Mouse (Mus musculus) intestine, embryonic 14.5 days (tissue): ENCODE data around the gene Ccnd3. TPM values are rescaled to one million over a fixed set of nuclear protein-coding genes. Genes with fewer than 3 reads are reported as not detected.
A peak's percentile ranks its signal among the peaks of the same experiment; 100 is the strongest.

Experiments used
- ATAC-seq: fragments of 200-750 bp; cut with Nextera tagmentation; replicated peaks from 2 replicates; pipeline ENCODE4 v1.8.0; 2017; ENCODE audit warnings: low read depth, moderate number of reproducible peaks, moderate TSS enrichment, moderate library complexity; ENCODE audit not compliant: low FRiP score, low TSS enrichment
- DNase-seq: peaks from one replicate; pipeline ENCODE4 v3.0.0-alpha.2; 2018; ENCODE audit warnings: low spot score
- H3K27ac ChIP-seq: fragments of 300-500 bp; sonication (generic); 2 replicates; pipeline ENCODE4 v1.5.1; 2014; ENCODE audit warnings: low read depth, mild to moderate bottlenecking, control low read depth
- H3K27me3 ChIP-seq: fragments of 300-500 bp; sonication (generic); replicated peaks from 2 replicates; pipeline ENCODE4 v1.6.1; 2014; ENCODE audit warnings: low read length, control low read depth; ENCODE audit not compliant: control insufficient read depth, insufficient read depth
- H3K36me3 ChIP-seq: fragments of 300-500 bp; sonication (generic); 2 replicates; pipeline ENCODE4 v1.6.1; 2014; ENCODE audit warnings: low read length, control low read depth; ENCODE audit not compliant: control insufficient read depth, insufficient read depth
- H3K4me1 ChIP-seq: fragments of 300-500 bp; sonication (generic); replicated peaks from 2 replicates; pipeline ENCODE4 v1.6.1; 2014; ENCODE audit warnings: low read length, control low read depth, mixed read lengths; ENCODE audit not compliant: control insufficient read depth, insufficient read depth
- H3K4me2 ChIP-seq: fragments of 300-500 bp; sonication (generic); 2 replicates; pipeline ENCODE4 v1.6.1; 2014; ENCODE audit warnings: low read length
- H3K4me3 ChIP-seq: fragments of 300-500 bp; sonication (generic); 2 replicates; pipeline ENCODE4 v1.5.1; 2014; ENCODE audit warnings: low read depth, low read length, control low read depth, mixed read lengths
- H3K9ac ChIP-seq: fragments of 300-500 bp; sonication (generic); 2 replicates; pipeline ENCODE4 v1.6.1; 2014; ENCODE audit warnings: mild to moderate bottlenecking, low read length
- H3K9me3 ChIP-seq: fragments of 300-500 bp; sonication (generic); 2 replicates; pipeline ENCODE4 v1.6.1; 2016; ENCODE audit warnings: low read length, control low read depth; ENCODE audit not compliant: control insufficient read depth
- WGBS: fragments of 180-500 bp; shearing (Covaris S2); extraction: QIAGEN DNeasy Blood & Tissue Kit; methylation state at CpG from one replicate; pipeline ENCODE4 v1.1.7; 2014; 5-methylcytosine and 5-hydroxymethylcytosine counted together
- polyA plus RNA-seq: library from polyadenylated mRNA; unstranded; fragments of >200 nt; fragmentation: Nextera tagmentation; extraction: Ambion mirVana; gene quantifications from 2 replicates; pipeline ENCODE4 v1.2.1, GENCODE M21; 2014

The Ccnd3 gene
- 450 and 457 TPM in 2 replicates for polyA plus RNA-seq

DNA sequence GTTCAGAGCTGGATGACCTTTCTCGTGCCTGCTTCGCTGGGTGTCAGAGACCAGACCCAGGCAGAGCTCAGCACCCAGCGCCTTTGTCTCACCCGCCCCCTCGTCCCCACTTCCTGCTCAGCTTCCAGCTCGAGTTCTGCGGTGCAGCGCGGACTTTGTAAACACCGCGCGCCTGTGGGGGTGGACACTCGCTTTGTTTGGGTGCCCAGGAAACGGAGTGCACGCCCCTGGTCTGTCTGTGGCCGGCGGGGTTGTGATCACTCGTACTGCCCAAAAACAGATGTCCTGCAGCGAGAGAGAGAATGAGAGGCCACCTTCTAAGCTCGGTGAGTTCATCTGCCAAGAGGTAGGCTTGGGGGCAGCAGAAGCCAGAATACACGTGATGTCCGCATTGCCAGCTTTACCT is at the start of gene Ccnd3:
Ccnd3 (plus strand) TSS at position 111 of the 406 bp plus-strand sequence.
- ATAC-seq (0 out of 2 replicates have a peak, but pooled peaks have one; percentile 4), DNase-seq (peak; percentile 82)
- 0 out of 2 replicates have a peak, but pooled peaks cover 4% of the 10 kb centered on the region for H3K36me3 ChIP-seq
- peak within 1 kb of the TSS; percentile 53 for H3K4me2 ChIP-seq
- H3K4me1 ChIP-seq, result peaks cover 41% of the 10 kb centered on the region
- no peaks in the 10 kb centered on the region for H3K27me3 ChIP-seq
- peak within 1 kb of the TSS; percentile 46 for H3K9ac ChIP-seq
- H3K4me3 ChIP-seq, result peak within 1 kb of the TSS; percentile 35
- peak within 1 kb of the TSS; percentile 44; the same call in 1 of the 2 replicates for H3K27ac ChIP-seq
- under 1% methylated on average over 22 of the region's 22 CpGs for WGBS
- no peaks in the 10 kb centered on the region for H3K9me3 ChIP-seq

DNA sequence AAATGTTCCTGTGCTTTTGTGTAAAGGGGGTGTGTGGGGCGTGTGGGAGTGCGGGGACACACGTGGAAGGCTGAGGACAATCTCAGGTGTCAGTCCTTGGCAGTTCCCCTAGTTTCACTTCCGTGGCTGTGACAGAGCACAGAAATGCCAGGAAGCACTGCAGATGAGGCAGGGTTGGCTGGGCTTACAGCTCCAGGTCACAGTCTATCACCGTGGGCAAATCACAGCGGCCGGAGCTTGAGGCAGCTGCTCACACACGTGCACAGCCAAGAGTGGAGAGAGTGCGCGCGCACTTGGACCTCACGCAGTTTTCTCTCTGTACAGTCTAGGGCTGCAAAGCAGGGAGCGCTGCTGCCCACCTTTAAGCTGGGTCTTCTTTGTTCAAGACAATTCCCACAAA is 46.5 kb upstream of the Ccnd3 start:
- H3K4me3 ChIP-seq, result no peak overlapping the region
- peaks cover under 1% of the 10 kb centered on the region; the same call in 1 of the 2 replicates for H3K4me1 ChIP-seq
- H3K27me3 ChIP-seq, result no peaks in the 10 kb centered on the region
- H3K27ac ChIP-seq, result no peak overlapping the region
- WGBS, result 81% methylated on average over 13 of the region's 13 CpGs
- H3K4me2 ChIP-seq, result no peak overlapping the region
- ATAC-seq (no peak), DNase-seq (no peak)
- H3K36me3 ChIP-seq, result no peaks in the 10 kb centered on the region
- H3K9ac ChIP-seq, result no peak overlapping the region
- H3K9me3 ChIP-seq, result no peaks in the 10 kb centered on the region

DNA sequence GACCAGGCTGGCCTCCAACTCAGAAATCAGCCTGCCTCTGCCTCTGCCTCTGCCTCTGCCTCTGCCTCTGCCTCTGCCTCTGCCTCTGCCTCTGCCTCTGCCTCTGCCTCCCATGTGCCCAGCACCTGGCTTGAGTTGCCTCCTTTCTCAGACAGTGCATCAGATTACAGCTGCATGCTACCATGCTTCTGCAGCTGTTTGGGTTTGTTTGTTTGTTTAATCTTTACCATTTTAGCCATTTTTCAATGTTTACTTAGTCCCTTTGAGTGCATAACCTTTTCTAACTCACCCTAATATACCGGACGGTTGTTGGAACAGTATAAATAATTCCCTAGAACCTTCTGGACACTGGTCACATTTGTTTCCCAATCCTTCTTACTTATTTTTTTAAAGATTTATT is 45.9 kb upstream of the Ccnd3 start:
- Histone ChIP-seq H3K36me3 (no peaks in the 10 kb centered on the region), H3K27me3 (no peaks in the 10 kb centered on the region), H3K4me2 (no peak overlapping the region), H3K4me1 (peaks cover 4% of the 10 kb centered on the region; the same call in 1 of the 2 replicates), H3K9me3 (no peaks in the 10 kb centered on the region), H3K4me3 (no peak overlapping the region), H3K27ac (no peak overlapping the region), H3K9ac (no peak overlapping the region)
- DNase-seq (no peak), ATAC-seq (no peak)
- 93% methylated on average over 2 of the region's 2 CpGs for WGBS

DNA sequence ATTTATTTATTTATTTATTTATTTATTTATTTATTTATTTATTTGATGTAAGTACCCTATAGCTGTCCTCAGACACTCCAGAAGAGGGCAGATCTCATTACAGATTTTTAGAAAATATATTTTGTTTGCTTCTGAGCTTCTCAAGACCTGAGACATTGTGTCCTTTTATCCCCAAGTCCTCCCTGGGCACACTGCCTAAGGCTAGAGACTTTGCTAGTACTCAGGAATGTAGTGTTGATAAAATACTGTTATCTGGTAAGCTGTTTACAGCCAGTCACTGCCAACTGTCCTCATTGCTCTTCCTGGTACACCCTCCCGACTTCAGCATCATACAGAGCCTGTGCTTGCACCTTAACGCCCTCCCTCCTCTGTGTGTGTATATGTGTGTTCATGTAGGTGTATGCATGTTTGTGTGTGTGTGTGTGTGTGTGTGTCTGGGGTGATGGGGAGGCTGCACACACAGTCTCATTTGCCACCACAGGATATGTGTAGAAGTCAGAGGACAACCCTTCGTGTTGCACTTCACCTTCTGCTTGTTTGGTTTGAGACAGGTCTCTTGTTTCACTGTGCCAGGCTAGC is 45.4 kb upstream of the Ccnd3 start:
- ATAC-seq (no peak), DNase-seq (no peak)
- H3K4me1 ChIP-seq, result peaks cover 4% of the 10 kb centered on the region; the same call in 1 of the 2 replicates
- no peak overlapping the region for H3K27ac ChIP-seq
- H3K9me3 ChIP-seq, result no peaks in the 10 kb centered on the region
- WGBS, result 52% methylated on average over 3 of the region's 3 CpGs
- H3K36me3 ChIP-seq, result no peaks in the 10 kb centered on the region
- no peaks in the 10 kb centered on the region for H3K27me3 ChIP-seq
- no peak overlapping the region for H3K9ac ChIP-seq
- no peak overlapping the region for H3K4me3 ChIP-seq
- no peak overlapping the region for H3K4me2 ChIP-seq

DNA sequence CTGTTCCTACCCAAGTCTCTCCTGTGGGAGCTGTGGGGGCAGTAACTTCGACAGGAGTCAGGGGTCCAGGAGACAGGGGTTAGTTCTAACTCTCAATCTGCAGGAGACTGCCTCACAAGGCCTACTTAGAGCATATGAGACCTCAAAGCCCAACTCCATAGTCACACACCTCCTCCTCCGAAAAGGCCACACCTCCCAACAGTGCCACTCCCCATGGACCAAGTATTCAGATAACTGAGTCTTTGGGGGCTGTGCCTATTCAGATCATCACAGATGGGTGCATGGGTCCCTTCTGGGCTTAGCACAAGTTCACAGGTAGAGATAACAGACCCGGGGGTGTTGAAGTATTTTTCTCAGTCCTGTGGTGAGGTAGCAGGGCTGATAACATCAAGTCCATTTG is 43.2 kb upstream of the Ccnd3 start:
- Histone ChIP-seq H3K27ac (no peak overlapping the region), H3K9ac (no peak overlapping the region), H3K4me3 (no peak overlapping the region), H3K36me3 (no peaks in the 10 kb centered on the region), H3K4me2 (no peak overlapping the region), H3K4me1 (0 out of 2 replicates have a peak, but pooled peaks cover 11% of the 10 kb centered on the region), H3K9me3 (no peaks in the 10 kb centered on the region), H3K27me3 (no peaks in the 10 kb centered on the region)
- ATAC-seq (no peak), DNase-seq (no peak)
- WGBS, result 62% methylated on average over 3 of the region's 3 CpGs

DNA sequence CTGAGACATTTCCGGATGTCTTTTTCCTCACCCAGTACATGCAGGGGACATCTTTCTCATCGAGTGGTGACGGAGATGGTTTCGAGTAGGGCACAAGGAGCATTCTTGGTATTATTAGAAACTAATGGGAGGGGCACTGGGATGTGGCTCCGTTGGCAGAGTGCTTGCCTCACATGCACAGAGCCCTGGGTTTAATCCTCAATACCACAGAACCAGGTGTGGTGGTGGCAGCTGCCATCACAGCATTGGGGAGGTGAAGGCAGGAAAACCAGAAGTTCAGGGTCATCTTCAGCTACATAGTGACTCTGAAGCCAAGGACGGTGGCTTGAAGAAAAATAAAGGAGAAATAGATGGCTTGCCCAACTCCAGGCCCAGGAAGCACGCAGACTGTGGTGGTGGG is 42.6 kb upstream of the Ccnd3 start:
- H3K9me3 ChIP-seq, result no peaks in the 10 kb centered on the region
- DNase-seq, result no peak
- ATAC-seq, result no peak
- H3K4me3 ChIP-seq, result no peak overlapping the region
- no peaks in the 10 kb centered on the region for H3K36me3 ChIP-seq
- H3K27me3 ChIP-seq, result peaks cover under 1% of the 10 kb centered on the region; the same call in 1 of the 2 replicates
- no peak overlapping the region for H3K9ac ChIP-seq
- 72% methylated on average over 7 of the region's 7 CpGs for WGBS
- H3K27ac ChIP-seq, result no peak overlapping the region
- H3K4me1 ChIP-seq, result 0 out of 2 replicates have a peak, but pooled peaks cover 11% of the 10 kb centered on the region
- H3K4me2 ChIP-seq, result no peak overlapping the region

DNA sequence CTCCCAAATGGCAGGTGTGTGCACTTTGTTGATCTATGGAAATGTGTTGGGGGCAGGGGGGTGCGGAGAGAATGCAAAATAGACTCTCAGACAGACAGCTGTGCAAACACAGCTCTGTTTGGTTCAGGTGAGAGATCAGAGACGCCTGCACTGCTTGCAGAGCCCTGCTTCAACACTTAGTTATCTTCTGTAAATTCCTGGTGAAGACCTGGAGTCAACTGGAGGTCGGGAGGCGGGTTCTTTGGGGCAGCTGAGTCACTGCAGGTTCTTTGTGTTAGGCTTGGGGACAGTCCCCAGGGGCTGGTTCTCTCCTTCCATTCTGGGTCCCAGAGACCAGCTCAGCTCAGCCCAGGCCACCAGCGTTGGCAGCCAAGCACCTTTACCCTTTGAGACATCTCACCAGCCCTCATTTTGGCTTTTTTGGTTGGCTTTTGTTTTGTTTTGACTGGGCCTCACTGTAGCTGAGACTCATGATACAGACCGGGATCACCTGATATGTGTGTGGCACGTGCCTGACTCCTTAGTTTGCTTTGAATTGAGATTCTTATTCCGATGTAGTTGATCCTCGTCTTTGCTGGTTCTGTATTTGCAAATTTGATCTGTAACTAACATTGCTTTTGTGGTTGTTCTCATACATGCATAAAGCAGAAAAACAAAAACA is 42.0 kb upstream of the Ccnd3 start:
- Histone ChIP-seq H3K4me1 (peaks cover 12% of the 10 kb centered on the region), H3K27me3 (peaks cover 7% of the 10 kb centered on the region), H3K4me3 (no peak overlapping the region), H3K27ac (0 out of 2 replicates have a peak overlapping the region, but pooled peaks have one; percentile 19), H3K4me2 (no peak overlapping the region), H3K9me3 (no peaks in the 10 kb centered on the region), H3K9ac (no peak overlapping the region), H3K36me3 (no peaks in the 10 kb centered on the region)
- DNase-seq (no peak), ATAC-seq (peak; percentile 53)
- 42% methylated on average over 9 of the region's 9 CpGs for WGBS

DNA sequence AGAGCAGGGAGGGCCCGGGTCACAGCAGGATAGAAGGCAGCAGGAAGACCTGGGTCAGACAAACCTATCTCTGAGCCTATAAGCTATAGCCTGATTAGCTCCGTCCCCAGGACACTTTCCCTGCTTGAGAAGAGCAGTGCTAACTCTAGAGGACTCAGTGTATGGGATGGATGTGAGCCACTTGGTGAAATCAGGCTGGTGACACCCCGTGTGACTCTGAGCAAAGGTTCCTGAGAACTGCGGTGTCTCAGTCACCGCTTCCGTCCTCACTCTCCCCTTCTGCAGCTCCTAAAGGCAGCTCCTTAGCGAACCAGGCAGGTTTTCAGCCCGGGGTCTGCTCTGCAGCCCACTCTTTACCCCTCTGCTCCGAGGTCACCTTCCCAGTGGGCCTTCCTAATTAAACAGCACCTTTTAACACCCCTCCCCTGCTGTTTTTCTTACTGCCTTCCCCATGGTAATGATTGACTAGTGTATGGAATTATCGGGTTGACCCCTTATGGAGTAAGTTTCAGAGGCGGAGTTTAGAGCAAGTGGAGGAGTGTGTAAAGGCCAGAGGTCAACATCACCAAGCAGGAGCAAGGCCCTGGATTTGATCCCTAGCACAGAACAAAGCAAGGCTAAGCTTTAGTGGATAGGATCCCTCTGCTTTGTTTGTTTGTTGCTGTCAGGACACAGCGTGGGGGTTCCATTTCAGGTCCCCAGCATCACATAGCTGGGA is 40.4 kb upstream of the Ccnd3 start:
- no peak for ATAC-seq
- WGBS, result 45% methylated on average over 12 of the region's 12 CpGs
- H3K9ac ChIP-seq, result no peak overlapping the region
- H3K9me3 ChIP-seq, result no peaks in the 10 kb centered on the region
- H3K36me3 ChIP-seq, result no peaks in the 10 kb centered on the region
- H3K4me3 ChIP-seq, result no peak overlapping the region
- H3K4me1 ChIP-seq, result peaks cover 18% of the 10 kb centered on the region
- 0 out of 2 replicates have a peak overlapping the region, but pooled peaks have one; percentile 9 for H3K27ac ChIP-seq
- H3K4me2 ChIP-seq, result no peak overlapping the region
- H3K27me3 ChIP-seq, result peaks cover 17% of the 10 kb centered on the region
- no peak for DNase-seq
